Mouse (Mus musculus) testis, adult 2 months (tissue): ENCODE measurements at regions not wholly inside any gene's neighbourhood (a gene's known extent, or its start where the extent isn't known, plus 50 kb on each side); places are given as distances from the start of the nearest gene placed in this dataset.

Experiments used
- CTCF ChIP-seq: fragments of 200-500 bp; IDR thresholded peaks from 2 replicates; pipeline ENCODE4 v1.5.1; 2012; ENCODE audit warnings: low read depth, mild to moderate bottlenecking, inconsistent platforms, low read length, moderate library complexity; ENCODE audit not compliant: control insufficient read depth, insufficient read depth, insufficient replicate concordance
- POLR2A ChIP-seq: fragments of 200-500 bp; IDR thresholded peaks from 2 replicates; pipeline ENCODE4 v1.6.1; 2012; ENCODE audit warnings: low read depth, mild to moderate bottlenecking, inconsistent platforms, low read length, moderate library complexity; ENCODE audit not compliant: control insufficient read depth

DNA sequence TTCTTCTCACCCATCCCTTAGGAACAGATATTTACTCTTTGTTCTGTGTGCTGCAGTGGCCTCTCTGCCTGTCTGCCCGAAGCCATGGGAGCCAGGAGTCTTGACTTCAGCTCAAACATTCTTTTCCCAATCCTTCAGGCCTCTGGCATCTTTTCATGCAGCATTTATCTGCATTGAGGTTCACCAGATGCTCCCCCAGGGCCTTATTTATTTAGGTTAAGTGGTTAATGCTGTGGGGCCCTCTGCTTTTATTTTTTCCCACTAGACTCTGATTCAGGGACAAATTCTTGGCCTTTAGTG is 464.2 kb upstream of the Gulo start:
- TF ChIP-seq CTCF (no peak), POLR2A (no peak)
